Mouse (Mus musculus): ENCODE measurements at regions not wholly inside any gene's neighbourhood (a gene's known extent, or its start where the extent isn't known, plus 50 kb on each side); places are given as distances from the start of the nearest gene placed in this dataset.

- TF ChIP-seq CTCF (IDR thresholded peaks at IDR 0.05) (no peak), EP300 (IDR thresholded peaks at IDR 0.05) (no peak)
Observed at GRCm38 (mm10) chr17:79786270-79786669, 71.4 kb upstream of the Cyp1b1 start.
